Mouse (Mus musculus) CH12.LX (cell line): ENCODE data around the gene Zfp771. TPM values are rescaled to one million over a fixed set of nuclear protein-coding genes. Genes with fewer than 3 reads are reported as not detected.

Experiments
- DNase-seq: peaks from one replicate; pipeline ENCODE4 v3.0.0-alpha.2; 2013; ENCODE audit errors: extremely low read depth
- H3K27ac ChIP-seq: 2 replicates; pipeline ENCODE4 v1.5.1; 2012; ENCODE audit warnings: low read depth, mild to moderate bottlenecking, control low read depth, moderate library complexity; ENCODE audit not compliant: insufficient read depth
- H3K27me3 ChIP-seq: replicated peaks from 2 replicates; pipeline ENCODE3; 2012; ENCODE audit warnings: inconsistent platforms
- H3K36me3 ChIP-seq, 2 experiments: replicated peaks in 1 of 2; 2 replicates each; pipeline versions ENCODE3 to v1.6.1; 2012; ENCODE audit warnings: inconsistent platforms in 1 of 2, low read length in 1 of 2, mild to moderate bottlenecking in 1 of 2, mixed read lengths in 1 of 2, moderate library complexity in 1 of 2; ENCODE audit not compliant: control insufficient read depth in 1 of 2, insufficient read depth in 1 of 2
- H3K4me1 ChIP-seq, 2 experiments: 2 replicates each; pipeline ENCODE4 v1.6.1; 2012; ENCODE audit warnings: inconsistent platforms in 1 of 2, moderate library complexity in 1 of 2; ENCODE audit not compliant: insufficient read depth in 2 of 2, control insufficient read depth in 1 of 2
- H3K4me2 ChIP-seq: 2 replicates; pipeline ENCODE4 v1.6.1; 2012; ENCODE audit warnings: low read depth, mild to moderate bottlenecking, control low read depth; ENCODE audit not compliant: poor library complexity, insufficient read depth, severe bottlenecking
- H3K4me3 ChIP-seq, 3 experiments: fragments of 150-350 bp in 1 of 3; sonication (generic) in 1 of 3; replicated peaks in 1 of 3; 2 replicates each; pipeline versions ENCODE3 to v1.5.1; 2011 to 2012; ENCODE audit warnings: low read depth in 2 of 3, low read length in 2 of 3, mild to moderate bottlenecking in 2 of 3, moderate library complexity in 2 of 3, control low read depth in 1 of 3, improper control_type of control experiment in 1 of 3, inconsistent platforms in 1 of 3, mixed read lengths in 1 of 3; ENCODE audit not compliant: poor library complexity in 1 of 3
- H3K79me2 ChIP-seq: replicated peaks from 2 replicates; pipeline ENCODE4 v1.6.1; 2012; ENCODE audit warnings: mild to moderate bottlenecking, moderate library complexity; ENCODE audit not compliant: control insufficient read depth, poor library complexity, insufficient read depth, severe bottlenecking; ENCODE audit errors: extremely low read depth
- H3K9ac ChIP-seq: 2 replicates; pipeline ENCODE4 v1.6.1; 2012; ENCODE audit warnings: low read depth, mild to moderate bottlenecking, control low read depth, moderate library complexity; ENCODE audit not compliant: insufficient read depth
- H3K9me3 ChIP-seq: replicated peaks from 2 replicates; pipeline ENCODE3; 2012; ENCODE audit warnings: low read length, inconsistent platforms, mixed read lengths
- BHLHE40 ChIP-seq: IDR thresholded peaks from 2 replicates; pipeline ENCODE4 v1.6.1; 2011; ENCODE audit warnings: mild to moderate bottlenecking, low read depth, low read length, improper control_type of control experiment
- CHD1 ChIP-seq: IDR thresholded peaks from 2 replicates; pipeline ENCODE4 v1.6.1; 2012; ENCODE audit warnings: low read depth, low read length, improper control_type of control experiment, inconsistent platforms
- CTCF ChIP-seq, 2 experiments: IDR thresholded peaks in 1 of 2; conservative IDR thresholded peaks in 1 of 2; 2 replicates each; pipeline ENCODE4 v1.5.1; 2011 to 2012; ENCODE audit warnings: low read depth in 2 of 2, low read length in 2 of 2, improper control_type of control experiment in 1 of 2, inconsistent platforms in 1 of 2, mild to moderate bottlenecking in 1 of 2, moderate library complexity in 1 of 2
- E2F4 ChIP-seq: IDR thresholded peaks from 2 replicates; pipeline ENCODE4 v1.6.1; 2011; ENCODE audit warnings: low read depth, low read length, improper control_type of control experiment; ENCODE audit not compliant: insufficient replicate concordance
- ELF1 ChIP-seq: IDR thresholded peaks from 2 replicates; pipeline ENCODE4 v1.6.1; 2014; ENCODE audit warnings: low read depth, mild to moderate bottlenecking, inconsistent platforms, low read length, improper control_type of control experiment
- EP300 ChIP-seq: IDR thresholded peaks from 2 replicates; pipeline ENCODE4 v1.6.1; 2011; ENCODE audit warnings: low read length, improper control_type of control experiment
- GABPA ChIP-seq: IDR thresholded peaks from 2 replicates; pipeline ENCODE4 v1.6.1; 2012; ENCODE audit warnings: low read depth, low read length, improper control_type of control experiment, inconsistent platforms; ENCODE audit not compliant: insufficient replicate concordance
- IRF4 ChIP-seq: IDR thresholded peaks from 2 replicates; pipeline ENCODE4 v1.6.1; 2014; ENCODE audit warnings: low read depth, mild to moderate bottlenecking, inconsistent platforms, low read length, improper control_type of control experiment
- JUND ChIP-seq: conservative IDR thresholded peaks from 2 replicates; pipeline ENCODE4 v1.6.1; 2011; ENCODE audit warnings: low read depth, low read length, improper control_type of control experiment
- KAT2A ChIP-seq: IDR thresholded peaks from 2 replicates; pipeline ENCODE4 v1.6.1; 2012; ENCODE audit warnings: low read length, improper control_type of control experiment, inconsistent platforms; ENCODE audit not compliant: insufficient replicate concordance
- MAFK ChIP-seq: IDR thresholded peaks from 2 replicates; pipeline ENCODE4 v1.6.1; 2011; ENCODE audit warnings: low read length, improper control_type of control experiment; ENCODE audit not compliant: insufficient replicate concordance
- MEF2A ChIP-seq: IDR thresholded peaks from 2 replicates; pipeline ENCODE4 v1.6.1; 2014; ENCODE audit warnings: low read depth, mild to moderate bottlenecking, inconsistent platforms, low read length, improper control_type of control experiment, borderline replicate concordance
- MXI1 ChIP-seq: IDR thresholded peaks from 2 replicates; pipeline ENCODE4 v1.6.1; 2011; ENCODE audit warnings: mild to moderate bottlenecking, low read depth, low read length, improper control_type of control experiment
- MYC ChIP-seq: IDR thresholded peaks from 2 replicates; pipeline ENCODE4 v1.6.1; 2011; ENCODE audit warnings: low read depth, mild to moderate bottlenecking, improper control_type of control experiment, low read length
- NELFE ChIP-seq: IDR thresholded peaks from 2 replicates; pipeline ENCODE4 v1.6.1; 2011; ENCODE audit warnings: low read depth, low read length, improper control_type of control experiment
- NRF1 ChIP-seq: IDR thresholded peaks from 2 replicates; pipeline ENCODE4 v1.6.1; 2014; ENCODE audit warnings: low read depth, mild to moderate bottlenecking, inconsistent platforms, low read length, improper control_type of control experiment, moderate library complexity
- PAX5 ChIP-seq: IDR thresholded peaks from 2 replicates; pipeline ENCODE4 v1.6.1; 2012; ENCODE audit warnings: low read length, inconsistent platforms, mixed read lengths
- POLR2A ChIP-seq: IDR thresholded peaks from 2 replicates; pipeline ENCODE4 v1.6.1; 2011; ENCODE audit warnings: low read depth, mild to moderate bottlenecking, improper control_type of control experiment, low read length
- RAD21 ChIP-seq: IDR thresholded peaks from 2 replicates; pipeline ENCODE4 v1.6.1; 2011; ENCODE audit warnings: low read depth, mild to moderate bottlenecking, low read length, improper control_type of control experiment, moderate library complexity
- RCOR1 ChIP-seq: conservative IDR thresholded peaks from 2 replicates; pipeline ENCODE4 v1.6.1; 2012; ENCODE audit warnings: low read depth, mild to moderate bottlenecking, inconsistent platforms, low read length, improper control_type of control experiment
- SIN3A ChIP-seq: IDR thresholded peaks from 2 replicates; pipeline ENCODE4 v1.6.1; 2012; ENCODE audit warnings: low read length, improper control_type of control experiment, inconsistent platforms
- SMC3 ChIP-seq: IDR thresholded peaks from 2 replicates; pipeline ENCODE4 v1.6.1; 2011; ENCODE audit warnings: low read depth, low read length, improper control_type of control experiment
- TBP ChIP-seq: conservative IDR thresholded peaks from 2 replicates; pipeline ENCODE4 v1.6.1; 2011; ENCODE audit warnings: low read depth, low read length, improper control_type of control experiment
- TCF12 ChIP-seq: IDR thresholded peaks from 2 replicates; pipeline ENCODE4 v1.6.1; 2014; ENCODE audit warnings: low read depth, mild to moderate bottlenecking, inconsistent platforms, low read length, improper control_type of control experiment
- UBTF ChIP-seq: IDR thresholded peaks from 2 replicates; pipeline ENCODE4 v1.6.1; 2012; ENCODE audit warnings: low read depth, mild to moderate bottlenecking, inconsistent platforms, low read length, improper control_type of control experiment, moderate library complexity
- USF1 ChIP-seq: IDR thresholded peaks from 2 replicates; pipeline ENCODE4 v1.6.1; 2014; ENCODE audit warnings: low read depth, mild to moderate bottlenecking, inconsistent platforms, low read length, improper control_type of control experiment
- USF2 ChIP-seq: conservative IDR thresholded peaks from 2 replicates; pipeline ENCODE4 v1.6.1; 2011; ENCODE audit warnings: low read depth, low read length, improper control_type of control experiment
- ZC3H11A ChIP-seq: IDR thresholded peaks from 2 replicates; pipeline ENCODE4 v1.6.1; 2012; ENCODE audit warnings: low read depth, mild to moderate bottlenecking, inconsistent platforms, low read length, improper control_type of control experiment
- ZKSCAN1 ChIP-seq: IDR thresholded peaks from 2 replicates; pipeline ENCODE4 v1.6.1; 2012; ENCODE audit warnings: low read depth, inconsistent platforms, low read length, improper control_type of control experiment, borderline replicate concordance
- ZMIZ1 ChIP-seq: IDR thresholded peaks from 2 replicates; pipeline ENCODE4 v1.6.1; 2012; ENCODE audit warnings: low read depth, mild to moderate bottlenecking, inconsistent platforms, low read length, improper control_type of control experiment
- ZNF384 ChIP-seq: IDR thresholded peaks from 2 replicates; pipeline ENCODE4 v1.6.1; 2012; ENCODE audit warnings: low read depth, low read length, improper control_type of control experiment, inconsistent platforms
- dilution Hi-C: fragments of 300-500 bp; cut with MboI; formaldehyde crosslinking; loops from 2 replicates; pipeline ENCODE4 v1.14.3; 2020; ENCODE audit warnings: low sequenced_read_pairs; ENCODE audit not compliant: extremely low pct_unique_long_range_greater_than_20kb, extremely low pct_ligation_motif_present
- in situ Hi-C: fragments of 300-500 bp; cut with MboI; formaldehyde crosslinking; loops from 3 replicates; pipeline ENCODE4 v1.14.3; 2019; ENCODE audit warnings: low sequenced_read_pairs, low pct_ligation_motif_present, low pct_unique_long_range_greater_than_20kb, mixed read lengths
- polyA plus RNA-seq: library from polyadenylated mRNA; unstranded; fragments of >175 nt; gene quantifications from 2 replicates; pipeline ENCODE4 v1.2.1, GENCODE M21; 2012; ENCODE audit warnings: low read depth; ENCODE audit not compliant: insufficient read length
- total RNA-seq, 2 experiments: library from RNA; depleted of rRNA; stranded (reverse); fragments of 300-350 nt in 1 of 2; fragments of >200 nt in 1 of 2; gene quantifications; 2 replicates each; pipeline ENCODE4 v1.2.3; 2012 to 2014

The Zfp771 gene
- total and polyA plus RNA-seq, 3 experiments, result 26.5 to 35.5 (median 27.0) TPM

DNA sequence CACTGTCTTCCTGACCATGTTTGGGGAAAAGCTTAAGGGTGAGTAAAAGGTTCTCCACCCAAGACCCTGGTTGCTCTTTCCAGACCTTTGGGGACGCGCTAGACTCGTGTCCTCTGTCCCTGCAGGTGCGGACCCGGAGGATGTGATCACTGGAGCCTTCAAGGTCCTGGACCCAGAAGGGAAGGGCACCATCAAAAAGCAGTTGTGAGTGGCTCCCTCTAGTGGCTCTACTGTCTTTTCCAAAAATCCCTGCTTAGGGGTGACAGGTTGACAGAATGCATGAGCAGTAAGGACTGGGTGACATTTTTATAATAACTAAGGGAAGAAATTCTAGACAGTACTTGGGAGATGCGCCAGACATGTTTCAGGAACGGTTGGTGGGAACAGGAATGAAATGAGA, 30.6 kb upstream of the Zfp771 start (continued):
- TF ChIP-seq MYC (no peak), ELF1 (0 out of 2 replicates have a peak, but pooled peaks have one; percentile 24), ZC3H11A (no peak), ZKSCAN1 (no peak), SMC3 (peak; percentile 50), BHLHE40 (no peak), IRF4 (0 out of 2 replicates have a peak, but pooled peaks have one; percentile 12), CTCF (conservative IDR thresholded peaks at IDR 0.05 in 1 of 2, IDR thresholded peaks at IDR 0.05 in 1 of 2; ENCODE audit: low read depth in 2 of 2, low read length in 2 of 2) (peak; percentile 64 to 74), MEF2A (no peak), RAD21 (peak; percentile 37), RCOR1 (no peak), TBP (no peak), USF1 (no peak), ZNF384 (no peak)
- TF ChIP-seq, all 38 proteins: peak for 5

DNA sequence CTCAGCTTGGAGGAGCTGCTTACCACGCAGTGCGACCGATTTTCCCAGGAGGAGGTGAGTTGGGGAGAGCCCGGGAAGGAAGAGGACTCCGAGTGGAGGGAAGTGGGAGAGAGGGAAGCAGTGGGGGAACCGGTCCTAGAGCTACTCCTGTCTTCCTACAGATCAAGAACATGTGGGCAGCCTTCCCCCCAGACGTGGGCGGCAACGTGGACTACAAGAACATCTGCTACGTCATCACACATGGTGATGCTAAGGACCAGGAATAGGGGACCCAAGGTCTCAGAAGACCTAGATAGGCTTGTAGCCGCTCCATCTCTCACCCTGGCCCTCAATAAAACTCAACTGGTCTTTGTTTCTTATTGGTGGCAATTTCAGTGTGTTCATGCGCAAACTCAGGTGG, 30.1 kb upstream of the Zfp771 start:
- dilution Hi-C loops, result no loop called here
- peaks cover 11 to 57% of the 10 kb centered on the region in 2 experiments for H3K4me1 ChIP-seq

DNA sequence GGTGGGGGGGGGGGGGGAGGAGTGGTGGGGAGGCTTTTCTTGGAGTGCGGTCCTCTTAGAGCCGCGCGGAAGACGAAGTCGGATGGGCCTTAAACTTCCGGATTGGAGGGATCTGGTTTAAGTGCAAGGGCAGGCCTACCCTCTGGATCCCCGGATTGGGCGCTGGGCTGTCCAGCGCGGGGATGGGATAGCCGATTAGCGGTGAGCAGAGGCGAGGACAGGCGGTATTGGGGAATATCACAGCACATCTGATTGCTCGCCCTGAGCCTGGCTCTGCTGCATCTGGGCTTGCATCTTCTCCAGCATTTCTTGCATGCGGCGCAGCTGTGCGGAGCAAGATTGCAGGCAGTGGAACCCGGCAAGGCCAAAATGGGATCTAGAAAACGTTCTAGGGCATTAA, 29.6 kb upstream of the Zfp771 start:
- dilution Hi-C loops (no loop called here), in situ Hi-C loops (no loop called here)
- H3K36me3 ChIP-seq, result peaks cover 26 to 44% of the 10 kb centered on the region in 2 experiments
- no peak overlapping the region for H3K27ac ChIP-seq
- no peak overlapping the region for H3K4me2 ChIP-seq
- no peak overlapping the region for H3K9ac ChIP-seq
- DNase-seq, result no peak
- peaks cover 16 to 61% of the 10 kb centered on the region in 2 experiments for H3K4me1 ChIP-seq
- H3K9me3 ChIP-seq, result no peaks in the 10 kb centered on the region
- no peaks in the 10 kb centered on the region for H3K27me3 ChIP-seq
- no peak overlapping the region for H3K4me3 ChIP-seq
- peaks cover 18% of the 10 kb centered on the region for H3K79me2 ChIP-seq
- TF ChIP-seq CTCF (conservative IDR thresholded peaks at IDR 0.05 in 1 of 2, IDR thresholded peaks at IDR 0.05 in 1 of 2; ENCODE audit: low read depth in 2 of 2, low read length in 2 of 2), result no peak
- TF ChIP-seq POLR2A, result no peak
- TF ChIP-seq ZKSCAN1, result no peak
- no peak for TF ChIP-seq GABPA
- TF ChIP-seq NELFE, result no peak
- TF ChIP-seq PAX5, result no peak
- no peak for TF ChIP-seq KAT2A
- TF ChIP-seq UBTF, result no peak
- TF ChIP-seq MEF2A, result no peak
- no peak for TF ChIP-seq E2F4
- TF ChIP-seq RCOR1, result no peak
- TF ChIP-seq SMC3, result no peak
- TF ChIP-seq CHD1, result no peak
- TF ChIP-seq IRF4, result no peak
- no peak for TF ChIP-seq EP300
- TF ChIP-seq NRF1, result no peak

More for the DNA sequence above, 30.1 kb upstream of the Zfp771 start:
- Histone ChIP-seq H3K4me3 (no peak overlapping the region), H3K4me2 (no peak overlapping the region), H3K79me2 (peaks cover 18% of the 10 kb centered on the region), H3K27ac (no peak overlapping the region), H3K36me3 (peaks cover 26 to 44% of the 10 kb centered on the region in 2 experiments), H3K9me3 (no peaks in the 10 kb centered on the region), H3K27me3 (no peaks in the 10 kb centered on the region), H3K9ac (no peak overlapping the region)
- TF ChIP-seq UBTF (no peak), ZMIZ1 (no peak), MXI1 (no peak), JUND (no peak), EP300 (no peak), ZC3H11A (no peak), MAFK (no peak), USF1 (no peak), RCOR1 (no peak), USF2 (no peak), TCF12 (no peak), GABPA (no peak), SIN3A (no peak), MYC (no peak), ZKSCAN1 (no peak)
- in situ Hi-C loops, result no loop called here
- no peak for DNase-seq
